Mouse (Mus musculus): Measurements from ENCODE around the gene Gm20388. TPM values are rescaled to one million over a fixed set of nuclear protein-coding genes. Genes with fewer than 3 reads are reported as not detected.

Gm20388 gene
- polyA plus RNA-seq, 1 experiment from 2014 or later, result 5.3 TPM

- 71% methylated on average over 29 of the region's 29 CpGs for WGBS
- Histone ChIP-seq H3K27me3 (replicated peaks; ENCODE audit: control insufficient read depth, insufficient read depth, low read length) (peaks cover 4% of the 10 kb centered on the region; the same call in 1 of the 2 replicates), H3K9me3 (ENCODE audit: control insufficient read depth, low read length) (no peaks in the 10 kb centered on the region), H3K4me2 (no peak overlapping the region), H3K4me3 (ENCODE audit: low read depth, low read length) (no peak overlapping the region), H3K4me1 (replicated peaks; ENCODE audit: control insufficient read depth, insufficient read depth, low read length) (peaks cover 59% of the 10 kb centered on the region), H3K27ac (ENCODE audit: low read depth, low read length) (no peak overlapping the region), H3K36me3 (ENCODE audit: control insufficient read depth, insufficient read depth, low read length) (no peaks in the 10 kb centered on the region), H3K9ac (ENCODE audit: low read depth, low read length) (no peak overlapping the region)
- ATAC-seq (replicated peaks; ENCODE audit: low FRiP score), result no peak
- no peak for DNase-seq (ENCODE audit: low spot score)
Measured at GRCm38 (mm10) chr8:120412911-120413625, 502.4 kb downstream of the Gm20388 start.

GRCm38 (mm10) chr8:120413626-120413988, 503.0 kb downstream of the Gm20388 start:
- Histone ChIP-seq H3K4me2 (no peak overlapping the region), H3K4me3 (ENCODE audit: low read depth, low read length) (no peak overlapping the region), H3K9ac (ENCODE audit: low read depth, low read length) (no peak overlapping the region), H3K9me3 (ENCODE audit: control insufficient read depth, low read length) (no peaks in the 10 kb centered on the region), H3K36me3 (ENCODE audit: control insufficient read depth, insufficient read depth, low read length) (no peaks in the 10 kb centered on the region), H3K4me1 (replicated peaks; ENCODE audit: control insufficient read depth, insufficient read depth, low read length) (peaks cover 59% of the 10 kb centered on the region), H3K27me3 (replicated peaks; ENCODE audit: control insufficient read depth, insufficient read depth, low read length) (peaks cover 4% of the 10 kb centered on the region; the same call in 1 of the 2 replicates), H3K27ac (ENCODE audit: low read depth, low read length) (no peak overlapping the region)
- ATAC-seq (replicated peaks; ENCODE audit: low FRiP score), result no peak
- 79% methylated on average over 6 of the region's 6 CpGs for WGBS
- no peak for DNase-seq (ENCODE audit: low spot score)

GRCm38 (mm10) chr8:120414216-120414615, 503.6 kb downstream of the Gm20388 start:
- no peak overlapping the region for H3K4me3 ChIP-seq (ENCODE audit: low read depth, low read length)
- H3K4me2 ChIP-seq, result no peak overlapping the region
- ATAC-seq (replicated peaks; ENCODE audit: low FRiP score) (no peak), DNase-seq (ENCODE audit: low spot score) (no peak)
- peaks cover 59% of the 10 kb centered on the region for H3K4me1 ChIP-seq (replicated peaks; ENCODE audit: control insufficient read depth, insufficient read depth, low read length)
- 82% methylated on average over 4 of the region's 4 CpGs for WGBS
- H3K27me3 ChIP-seq (replicated peaks; ENCODE audit: control insufficient read depth, insufficient read depth, low read length), result peaks cover 4% of the 10 kb centered on the region; the same call in 1 of the 2 replicates
- no peaks in the 10 kb centered on the region for H3K36me3 ChIP-seq (ENCODE audit: control insufficient read depth, insufficient read depth, low read length)
- no peaks in the 10 kb centered on the region for H3K9me3 ChIP-seq (ENCODE audit: control insufficient read depth, low read length)
- no peak overlapping the region for H3K27ac ChIP-seq (ENCODE audit: low read depth, low read length)
- no peak overlapping the region for H3K9ac ChIP-seq (ENCODE audit: low read depth, low read length)

DNA sequence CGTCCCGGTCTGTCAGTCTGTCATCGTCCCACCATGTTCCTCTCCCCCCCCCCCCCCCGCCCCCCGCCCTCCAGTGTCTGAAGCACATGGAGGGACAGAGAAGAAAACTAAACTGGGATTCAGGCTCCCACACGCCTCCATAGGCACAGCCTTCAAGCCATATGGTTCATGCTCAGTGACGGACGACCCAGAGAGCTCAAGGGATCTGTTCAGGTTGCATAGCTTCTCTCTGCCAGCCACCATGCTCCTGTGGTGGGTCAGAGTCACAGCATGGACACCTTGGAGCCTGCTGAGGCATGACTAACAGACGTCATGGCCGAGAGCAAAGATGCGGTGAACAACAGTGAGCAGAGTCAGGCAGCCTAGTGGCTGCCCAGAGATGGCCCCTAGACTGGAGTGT, 504.8 kb downstream of the Gm20388 start:
- Histone ChIP-seq H3K36me3 (ENCODE audit: control insufficient read depth, insufficient read depth, low read length) (no peaks in the 10 kb centered on the region), H3K4me3 (ENCODE audit: low read depth, low read length) (no peak overlapping the region), H3K27ac (ENCODE audit: low read depth, low read length) (no peak overlapping the region), H3K4me1 (replicated peaks; ENCODE audit: control insufficient read depth, insufficient read depth, low read length) (peaks cover 70% of the 10 kb centered on the region), H3K9ac (ENCODE audit: low read depth, low read length) (peak overlapping the region; percentile 9; the same call in 1 of the 2 replicates), H3K4me2 (no peak overlapping the region), H3K27me3 (replicated peaks; ENCODE audit: control insufficient read depth, insufficient read depth, low read length) (peaks cover 4% of the 10 kb centered on the region; the same call in 1 of the 2 replicates), H3K9me3 (ENCODE audit: control insufficient read depth, low read length) (no peaks in the 10 kb centered on the region)
- ATAC-seq (replicated peaks; ENCODE audit: low FRiP score), result no peak
- 76% methylated on average over 9 of the region's 11 CpGs for WGBS
- no peak for DNase-seq (ENCODE audit: low spot score)

- H3K27ac ChIP-seq (ENCODE audit: low read depth, low read length), result peak overlapping the region; percentile 74; the same call in 1 of the 2 replicates
- peaks cover 71% of the 10 kb centered on the region for H3K4me1 ChIP-seq (replicated peaks; ENCODE audit: control insufficient read depth, insufficient read depth, low read length)
- DNase-seq (ENCODE audit: low spot score) (no peak), ATAC-seq (replicated peaks; ENCODE audit: low FRiP score) (no peak)
- H3K4me3 ChIP-seq (ENCODE audit: low read depth, low read length), result no peak overlapping the region
- peaks cover 4% of the 10 kb centered on the region; the same call in 1 of the 2 replicates for H3K27me3 ChIP-seq (replicated peaks; ENCODE audit: control insufficient read depth, insufficient read depth, low read length)
- no peaks in the 10 kb centered on the region for H3K9me3 ChIP-seq (ENCODE audit: control insufficient read depth, low read length)
- no peaks in the 10 kb centered on the region for H3K36me3 ChIP-seq (ENCODE audit: control insufficient read depth, insufficient read depth, low read length)
- 44% methylated on average over 8 of the region's 8 CpGs for WGBS
- no peak overlapping the region for H3K9ac ChIP-seq (ENCODE audit: low read depth, low read length)
- peak overlapping the region; percentile 48 for H3K4me2 ChIP-seq
Measured at GRCm38 (mm10) chr8:120416173-120416521, 505.5 kb downstream of the Gm20388 start.

DNA sequence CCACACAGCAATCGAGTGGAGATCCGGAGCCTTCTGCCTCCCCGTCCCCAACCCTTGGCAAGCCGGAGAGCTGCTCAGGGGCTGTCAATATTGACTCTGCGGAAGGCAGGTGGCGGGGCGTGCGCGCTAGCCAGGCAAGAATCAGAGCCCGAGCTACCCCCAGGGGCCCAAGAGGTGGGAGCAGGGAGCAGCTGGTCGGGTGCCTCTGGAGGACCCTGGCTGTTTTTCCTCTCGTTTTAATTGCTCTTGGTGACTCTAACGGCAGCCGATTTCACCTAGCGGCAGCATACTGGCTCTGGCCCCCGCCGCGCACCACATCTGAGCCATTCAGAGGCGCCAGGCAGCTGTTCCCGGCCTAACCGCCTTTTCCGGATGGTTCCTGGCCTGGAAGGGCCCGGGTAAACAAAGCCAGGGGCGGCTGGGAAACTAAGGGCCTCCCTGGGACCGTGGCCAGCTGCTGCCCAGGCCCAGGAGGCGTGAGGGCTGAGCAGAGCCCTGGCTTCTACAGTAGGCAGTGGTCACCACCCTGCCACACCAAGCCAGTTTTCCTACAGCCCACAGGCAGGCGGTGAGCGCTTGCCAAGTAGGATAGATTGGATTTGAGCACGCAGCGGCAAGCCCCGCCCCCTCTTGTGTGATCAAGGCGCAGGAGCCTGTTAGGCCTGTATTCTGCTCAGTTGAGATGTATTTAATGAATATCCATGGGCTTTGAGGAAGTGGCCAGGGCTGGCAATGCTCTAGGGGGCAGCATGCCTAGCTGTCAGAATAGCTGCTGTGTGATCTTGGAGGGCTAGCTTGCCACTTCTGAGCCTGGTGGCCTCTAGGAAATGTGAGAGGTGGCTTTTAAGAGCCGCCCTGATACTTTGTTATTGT, 506.1 kb downstream of the Gm20388 start:
- no peak overlapping the region for H3K4me3 ChIP-seq (ENCODE audit: low read depth, low read length)
- H3K4me1 ChIP-seq (replicated peaks; ENCODE audit: control insufficient read depth, insufficient read depth, low read length), result peaks cover 71% of the 10 kb centered on the region
- no peaks in the 10 kb centered on the region for H3K36me3 ChIP-seq (ENCODE audit: control insufficient read depth, insufficient read depth, low read length)
- no peaks in the 10 kb centered on the region for H3K9me3 ChIP-seq (ENCODE audit: control insufficient read depth, low read length)
- ATAC-seq (replicated peaks; ENCODE audit: low FRiP score) (peak; percentile 40; the same call in 1 of the 2 replicates), DNase-seq (ENCODE audit: low spot score) (peak; percentile 73)
- WGBS, result 19% methylated on average over 33 of the region's 33 CpGs
- H3K27me3 ChIP-seq (replicated peaks; ENCODE audit: control insufficient read depth, insufficient read depth, low read length), result peaks cover 4% of the 10 kb centered on the region; the same call in 1 of the 2 replicates
- peak overlapping the region; percentile 48 for H3K4me2 ChIP-seq
- 0 out of 2 replicates have a peak overlapping the region, but pooled peaks have one; percentile 30 for H3K9ac ChIP-seq (ENCODE audit: low read depth, low read length)
- peak overlapping the region; percentile 74 for H3K27ac ChIP-seq (ENCODE audit: low read depth, low read length)

DNA sequence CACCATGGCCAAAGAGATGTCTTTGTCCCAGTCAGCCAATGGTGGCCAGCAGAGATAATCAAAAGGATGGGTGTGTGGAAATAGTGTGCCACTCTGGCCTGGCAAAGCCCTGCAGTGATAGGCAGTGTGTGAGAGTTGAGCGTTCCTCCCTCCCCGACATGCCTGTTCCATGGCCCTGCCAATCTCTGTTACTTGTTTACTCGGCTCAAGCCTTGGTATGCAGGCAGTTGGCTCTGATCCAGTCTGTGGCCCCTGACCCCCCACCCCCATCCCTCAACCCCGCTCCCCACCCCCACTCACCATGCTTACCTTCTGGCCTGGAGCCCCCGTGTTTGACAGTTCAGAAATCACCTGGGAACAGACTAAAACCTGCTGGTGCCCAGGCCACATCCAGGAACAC, 507.5 kb downstream of the Gm20388 start:
- Histone ChIP-seq H3K4me3 (ENCODE audit: low read depth, low read length) (no peak overlapping the region), H3K9me3 (ENCODE audit: control insufficient read depth, low read length) (no peaks in the 10 kb centered on the region), H3K4me2 (no peak overlapping the region), H3K27ac (ENCODE audit: low read depth, low read length) (no peak overlapping the region), H3K27me3 (replicated peaks; ENCODE audit: control insufficient read depth, insufficient read depth, low read length) (peaks cover 4% of the 10 kb centered on the region; the same call in 1 of the 2 replicates), H3K9ac (ENCODE audit: low read depth, low read length) (no peak overlapping the region), H3K4me1 (replicated peaks; ENCODE audit: control insufficient read depth, insufficient read depth, low read length) (peaks cover 81% of the 10 kb centered on the region), H3K36me3 (ENCODE audit: control insufficient read depth, insufficient read depth, low read length) (no peaks in the 10 kb centered on the region)
- no peak for DNase-seq (ENCODE audit: low spot score)
- WGBS, result 58% methylated on average over 5 of the region's 5 CpGs
- no peak for ATAC-seq (replicated peaks; ENCODE audit: low FRiP score)

DNA sequence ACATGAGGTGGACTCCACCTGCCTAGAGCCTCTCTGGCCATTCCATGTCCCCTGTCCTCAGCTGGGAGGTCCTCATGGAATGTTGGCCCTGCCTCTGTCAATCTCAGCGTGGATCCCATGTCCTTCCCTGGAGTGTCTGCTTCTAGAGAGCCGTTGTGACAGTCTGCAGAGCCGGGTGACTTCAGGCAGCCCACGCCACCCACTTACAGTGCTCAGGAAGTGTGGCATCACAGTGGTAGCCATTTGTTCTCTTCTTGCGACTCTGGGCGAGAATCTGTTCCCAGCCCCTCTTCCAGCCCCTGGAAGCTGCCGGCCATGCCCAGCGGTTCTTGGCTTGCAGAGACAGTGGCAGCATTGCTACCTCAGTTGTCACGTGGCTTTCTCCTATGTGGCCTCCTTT, 509.0 kb downstream of the Gm20388 start:
- H3K36me3 ChIP-seq (ENCODE audit: control insufficient read depth, insufficient read depth, low read length), result no peaks in the 10 kb centered on the region
- no peak for DNase-seq (ENCODE audit: low spot score)
- H3K27me3 ChIP-seq (replicated peaks; ENCODE audit: control insufficient read depth, insufficient read depth, low read length), result no peaks in the 10 kb centered on the region
- H3K4me3 ChIP-seq (ENCODE audit: low read depth, low read length), result no peak overlapping the region
- no peak overlapping the region; the same call in 1 of the 2 replicates for H3K9ac ChIP-seq (ENCODE audit: low read depth, low read length)
- peaks cover 92% of the 10 kb centered on the region for H3K4me1 ChIP-seq (replicated peaks; ENCODE audit: control insufficient read depth, insufficient read depth, low read length)
- ATAC-seq (replicated peaks; ENCODE audit: low FRiP score), result no peak
- H3K27ac ChIP-seq (ENCODE audit: low read depth, low read length), result no peak overlapping the region
- 77% methylated on average over 9 of the region's 9 CpGs for WGBS
- H3K9me3 ChIP-seq (ENCODE audit: control insufficient read depth, low read length), result no peaks in the 10 kb centered on the region
- H3K4me2 ChIP-seq, result no peak overlapping the region
